Mouse (Mus musculus) common myeloid progenitor, adult 5-6 weeks (primary cell): ENCODE measurements around the gene Rab26. TPM values are rescaled to one million over a fixed set of nuclear protein-coding genes. Genes with fewer than 3 reads are reported as not detected.

Source experiments
- ATAC-seq: replicated peaks from 2 replicates; pipeline ENCODE4 v1.8.0; 2016; ENCODE audit warnings: low read depth, mild to moderate bottlenecking, moderate TSS enrichment, inconsistent platforms; ENCODE audit not compliant: poor library complexity, severe bottlenecking
- total RNA-seq: library from RNA; stranded (forward); fragments of 200-1000, 187-1606 nt; gene quantifications from 2 replicates; pipeline ENCODE4 v1.2.3, GENCODE M21; 2017

The Rab26 gene
- total RNA-seq, 1 experiment from 2014 or later: 0.05 TPM

DNA sequence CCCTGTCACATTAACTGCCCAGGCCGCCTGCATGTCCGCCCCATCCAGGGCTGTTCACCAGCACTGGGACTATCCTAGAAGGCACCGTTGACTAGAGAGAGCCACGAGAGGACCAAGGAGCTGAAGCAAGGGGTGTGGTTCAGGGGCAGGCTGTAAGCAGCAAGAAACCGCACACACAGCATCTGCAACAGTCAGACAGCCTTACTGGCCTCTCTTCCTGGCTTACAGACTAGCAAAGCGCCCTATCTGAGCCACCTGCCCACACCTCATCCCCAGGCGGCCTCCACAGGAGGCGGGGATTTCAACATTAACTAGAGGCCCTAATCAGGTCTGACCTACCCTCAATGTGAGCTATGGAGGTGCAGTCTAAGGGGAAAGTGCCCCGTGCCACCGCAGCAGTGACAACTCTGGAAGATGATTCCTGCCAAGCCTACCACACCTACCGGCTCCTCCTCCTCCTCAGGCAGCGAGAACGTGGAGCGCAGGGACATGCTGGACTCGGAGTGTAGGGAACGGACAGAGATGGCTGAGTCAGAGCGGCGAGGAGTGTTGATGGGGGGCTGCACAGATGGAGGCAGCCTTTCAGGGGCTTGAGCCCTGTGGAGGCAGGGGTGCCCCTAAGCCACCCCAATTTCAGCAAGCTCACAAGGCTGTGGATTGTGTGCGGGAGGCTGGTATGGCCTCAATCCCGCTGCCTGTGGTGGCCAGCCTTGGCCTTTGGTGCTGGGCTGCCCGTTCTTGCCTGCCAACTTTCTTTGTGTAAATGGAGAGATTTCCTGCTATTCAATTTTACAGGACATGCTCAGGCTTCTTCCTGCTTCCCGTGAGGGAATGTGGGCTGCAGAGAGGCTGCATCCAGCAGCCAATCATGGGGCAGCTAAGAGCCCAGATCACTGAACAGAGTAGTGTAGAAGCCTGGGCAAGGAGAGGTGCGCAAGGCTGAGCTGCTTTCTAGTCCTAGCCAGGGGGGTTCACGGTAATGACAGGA is 19.4 kb downstream of the Rab26 start:
- ATAC-seq: no peak

DNA sequence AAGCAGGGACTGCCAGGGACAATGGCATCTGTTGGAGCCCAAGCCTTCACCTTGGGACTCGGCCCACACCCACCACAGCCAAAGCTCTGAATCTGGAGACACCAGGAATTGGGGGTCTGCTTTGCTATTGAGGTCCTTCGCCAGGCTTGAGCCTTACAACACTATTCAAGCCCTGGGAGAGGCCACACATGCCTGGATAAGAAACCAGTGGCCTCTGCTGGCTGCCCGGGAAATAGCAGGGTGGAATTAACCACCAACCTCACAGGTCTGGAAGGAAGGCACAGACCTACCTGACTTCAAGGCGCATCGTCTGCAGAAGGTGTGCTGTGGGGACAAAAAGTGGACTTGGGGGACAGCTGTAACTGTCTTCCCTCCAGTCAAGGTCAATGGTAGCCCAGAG is 20.4 kb downstream of the Rab26 start:
- ATAC-seq: peak; percentile 74

DNA sequence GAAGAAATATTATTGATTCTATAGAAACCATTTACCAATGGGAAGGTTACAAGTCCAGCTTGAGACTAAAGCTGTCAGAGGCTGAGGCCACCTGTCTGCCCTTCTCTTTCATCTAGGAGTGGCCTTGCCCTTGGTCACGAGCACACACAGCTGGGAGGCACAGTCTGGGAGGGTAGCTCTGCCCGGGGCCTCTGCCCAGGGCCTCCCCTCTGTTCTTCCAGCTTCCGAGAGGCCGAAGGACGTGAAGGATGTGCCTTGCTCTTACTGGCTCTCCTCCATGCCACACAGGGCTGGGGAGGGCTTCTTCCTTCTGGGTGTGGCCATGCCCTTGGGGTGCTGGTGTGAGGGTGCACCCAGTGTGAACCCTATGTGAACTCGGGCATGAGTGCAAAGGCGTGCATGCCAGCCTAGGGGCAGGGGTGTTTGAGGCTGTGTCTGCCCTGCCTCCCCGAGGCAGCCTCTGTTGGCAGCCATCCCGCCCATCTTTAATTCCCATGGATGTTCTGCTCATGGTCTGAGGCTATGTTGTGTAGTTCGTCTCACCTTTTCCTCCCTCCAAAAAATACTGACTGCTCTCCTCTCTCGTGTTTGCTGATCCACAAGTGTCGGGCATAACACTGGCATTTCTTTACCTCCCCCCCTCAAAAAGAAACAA is 26.1 kb downstream of the Rab26 start:
- ATAC-seq: no peak

DNA sequence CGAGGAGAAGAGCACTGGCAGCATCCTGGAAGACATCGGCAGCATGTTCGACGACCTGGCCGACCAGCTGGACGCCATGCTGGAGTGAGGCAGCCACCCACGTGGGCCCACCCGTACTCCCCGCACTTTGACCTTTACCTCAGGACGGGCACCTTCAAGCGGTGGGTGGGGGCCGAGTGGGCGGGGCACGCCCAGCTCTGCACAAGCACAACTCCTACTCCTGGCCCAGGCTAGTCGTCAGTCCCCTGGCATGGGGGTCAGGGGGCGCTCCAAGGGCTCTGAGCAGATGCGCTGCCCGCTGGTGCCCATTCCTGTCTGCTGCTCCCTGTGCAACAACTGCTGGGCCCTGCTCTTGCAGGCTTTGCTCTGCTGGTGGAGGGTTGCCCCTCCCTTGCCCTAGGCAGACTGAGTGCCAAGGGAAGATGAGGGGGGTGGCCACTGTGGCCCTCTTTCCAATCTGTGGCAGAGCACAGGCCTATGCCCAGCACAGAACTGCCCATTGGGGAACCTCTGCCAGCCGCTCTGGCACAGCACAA is 26.8 kb downstream of the Rab26 start:
- no peak for ATAC-seq

DNA sequence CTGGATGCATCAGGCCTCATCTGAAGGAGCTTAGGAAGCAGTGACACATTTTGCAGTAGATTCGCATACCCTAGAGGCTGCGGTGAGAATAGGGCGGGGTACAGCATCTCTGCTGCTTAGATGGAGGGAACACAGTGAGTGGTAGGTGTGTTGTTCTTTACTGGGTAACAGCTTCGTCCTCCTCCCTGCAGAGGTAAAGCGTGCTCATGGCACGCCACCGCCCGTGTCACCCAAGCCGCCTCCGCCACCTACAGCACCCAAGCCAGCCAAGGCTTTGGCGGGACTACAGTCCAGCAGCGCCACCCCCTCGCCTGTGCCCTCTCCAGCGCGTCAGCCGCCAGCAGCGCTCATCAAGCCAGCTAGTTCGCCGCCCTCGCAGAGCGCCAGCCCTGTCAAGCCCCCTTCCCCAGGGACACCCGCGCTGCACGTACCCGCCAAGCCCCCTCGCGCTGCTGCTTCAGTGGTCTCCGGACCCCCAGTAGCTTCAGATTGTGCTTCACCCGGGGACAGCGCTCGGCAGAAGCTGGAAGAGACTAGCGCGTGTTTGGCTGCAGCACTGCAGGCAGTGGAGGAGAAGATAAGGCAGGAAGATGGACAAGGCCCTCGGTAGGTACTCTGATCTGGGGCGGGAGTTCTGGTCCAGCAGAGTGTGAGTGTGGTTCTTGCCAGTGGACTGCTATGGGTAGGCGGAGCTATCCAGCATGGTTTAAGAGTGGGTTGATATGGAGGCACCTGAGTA is 27.5 kb downstream of the Rab26 start:
- ATAC-seq: peak; percentile 7; the same call in 1 of the 2 replicates

DNA sequence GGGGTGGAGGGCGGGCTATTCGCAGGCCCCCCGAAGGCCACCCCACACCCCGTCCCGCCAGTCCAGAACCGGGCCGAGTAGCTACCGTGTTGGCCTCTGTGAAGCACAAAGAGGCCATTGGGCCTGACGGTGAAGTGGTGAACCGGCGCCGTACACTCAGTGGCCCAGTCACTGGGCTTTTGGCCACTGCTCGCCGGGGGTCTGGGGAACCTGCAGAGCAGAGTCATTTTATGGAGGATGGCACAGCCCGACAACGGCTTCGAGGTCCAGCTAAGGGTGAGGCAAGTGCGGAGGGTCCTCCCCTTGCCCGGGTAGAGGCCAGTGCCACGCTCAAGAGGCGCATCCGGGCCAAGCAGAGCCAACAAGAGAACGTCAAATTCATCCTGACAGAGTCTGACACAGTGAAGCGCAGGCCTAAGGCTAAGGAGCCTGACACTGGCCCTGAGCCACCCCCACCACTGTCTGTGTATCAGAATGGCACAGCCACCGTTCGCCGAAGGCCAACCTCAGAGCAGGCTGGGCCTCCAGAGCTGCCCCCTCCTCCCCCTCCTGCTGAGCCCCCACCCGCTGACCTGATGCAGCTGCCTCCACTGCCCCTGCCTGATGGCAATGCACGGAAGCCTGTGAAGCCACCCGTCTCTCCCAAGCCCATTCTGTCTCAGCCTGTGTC is 28.6 kb downstream of the Rab26 start:
- ATAC-seq: no peak

DNA sequence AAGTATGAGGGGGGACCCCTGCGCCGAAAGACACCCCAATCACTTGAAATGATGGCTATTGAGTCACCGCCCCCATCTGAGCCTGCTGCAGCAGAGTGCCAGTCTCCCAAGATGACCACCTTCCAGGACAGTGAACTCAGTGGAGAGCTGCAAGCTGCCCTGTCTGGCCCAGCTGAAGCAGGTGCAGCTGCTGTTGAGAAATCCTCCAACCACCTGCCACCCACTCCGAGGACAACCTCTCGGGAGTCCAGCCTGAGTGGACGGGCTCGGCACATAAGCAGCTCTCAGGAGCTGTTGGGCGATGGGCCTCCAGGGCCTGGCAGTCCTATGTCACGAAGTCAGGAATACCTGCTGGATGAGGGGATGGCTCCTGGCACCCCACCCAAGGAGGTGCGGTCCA is 29.9 kb downstream of the Rab26 start:
- ATAC-seq: no peak

DNA sequence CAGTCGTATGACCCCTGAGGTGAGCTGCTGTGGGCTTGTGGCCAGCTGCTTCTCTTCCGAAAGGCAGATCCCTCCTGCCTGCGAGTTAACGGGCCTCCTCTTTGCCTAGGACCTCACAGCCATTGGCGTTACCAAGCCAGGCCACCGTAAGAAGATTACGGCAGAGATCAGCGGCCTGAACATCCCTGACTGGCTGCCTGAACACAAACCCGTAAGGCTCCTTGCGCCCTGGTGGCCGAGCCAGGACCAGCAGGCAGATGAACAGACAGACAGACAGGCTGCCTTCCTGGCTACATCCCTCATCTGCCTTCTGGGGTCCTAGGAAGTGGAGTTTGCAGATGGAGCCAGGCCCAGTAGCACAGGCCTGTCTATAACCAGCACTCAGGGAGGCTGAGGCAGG is 31.8 kb downstream of the Rab26 start:
- 0 out of 2 replicates have a peak, but pooled peaks have one; percentile 43 for ATAC-seq

DNA sequence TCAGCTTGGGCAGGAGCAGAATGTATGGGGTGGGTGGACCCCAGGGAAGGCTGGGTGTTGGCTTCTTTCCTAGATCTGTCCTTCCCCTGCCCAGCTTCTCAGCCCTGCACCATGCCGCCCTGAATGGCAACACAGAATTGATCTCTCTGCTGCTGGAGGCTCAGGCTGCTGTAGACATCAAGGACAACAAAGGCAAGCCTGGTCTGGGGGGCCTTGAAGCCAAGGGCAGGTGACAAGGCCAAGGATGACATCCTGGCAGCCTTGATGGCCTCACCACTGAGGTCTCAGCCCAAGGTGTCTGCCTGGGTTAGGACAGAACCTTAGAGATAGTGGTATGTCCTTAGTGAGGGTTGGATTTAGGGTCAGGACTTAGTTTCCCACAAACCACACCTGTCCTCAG is 38.0 kb downstream of the Rab26 start:
- no peak for ATAC-seq

DNA sequence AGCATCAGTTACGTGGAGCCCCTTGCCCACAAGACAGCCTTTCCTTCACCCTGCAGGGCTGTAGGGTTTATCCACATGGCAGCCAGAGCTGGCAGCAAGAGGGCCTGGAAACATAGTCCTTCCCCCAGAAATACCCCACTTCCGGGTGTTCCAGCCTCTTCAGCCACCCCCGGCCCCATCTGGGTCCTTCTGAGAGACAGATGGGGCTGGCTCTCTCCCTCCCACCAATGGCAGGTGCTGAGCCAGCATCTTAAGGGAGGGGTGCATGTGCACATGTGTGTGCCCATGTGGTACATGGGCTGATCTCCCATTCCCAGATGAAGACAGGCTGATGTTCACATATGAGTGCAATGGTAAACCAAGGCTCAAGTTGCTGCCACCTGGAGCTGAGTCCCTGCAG is 38.6 kb downstream of the Rab26 start:
- no peak for ATAC-seq

DNA sequence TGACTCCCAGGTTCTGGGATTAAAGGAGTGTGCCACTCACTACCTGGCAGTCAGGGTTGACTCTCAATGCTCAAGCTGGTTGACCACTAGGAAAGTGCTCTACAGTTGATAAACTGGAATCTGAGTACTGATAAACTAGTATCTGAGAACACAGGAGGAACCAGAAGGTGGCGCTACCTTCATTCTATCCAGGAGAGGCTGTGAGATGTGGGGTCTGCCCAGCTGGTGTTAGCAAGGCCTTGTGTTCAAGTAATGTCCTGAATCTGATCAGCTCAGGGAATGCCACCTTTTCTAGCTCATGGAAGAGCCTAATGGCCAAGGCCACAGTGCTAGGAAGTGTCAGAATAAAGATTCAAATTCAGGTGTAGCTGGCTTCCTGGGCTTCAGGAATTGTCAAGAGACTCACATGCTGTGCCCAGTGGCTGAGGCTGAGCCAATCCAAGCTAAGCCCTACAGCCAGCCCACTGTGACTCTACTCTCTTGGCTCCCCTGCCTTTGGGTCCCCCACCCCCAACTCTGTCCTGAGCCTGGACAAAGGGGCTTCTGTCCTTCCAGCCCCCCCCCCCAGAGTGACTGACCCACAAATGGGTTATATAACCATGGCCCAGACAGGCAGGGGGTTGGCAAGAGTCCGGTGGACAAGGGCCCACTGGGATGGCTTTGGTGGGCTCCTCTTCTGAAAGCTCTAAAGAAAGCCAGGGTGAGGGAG is 39.2 kb downstream of the Rab26 start:
- peak; percentile 70 for ATAC-seq

DNA sequence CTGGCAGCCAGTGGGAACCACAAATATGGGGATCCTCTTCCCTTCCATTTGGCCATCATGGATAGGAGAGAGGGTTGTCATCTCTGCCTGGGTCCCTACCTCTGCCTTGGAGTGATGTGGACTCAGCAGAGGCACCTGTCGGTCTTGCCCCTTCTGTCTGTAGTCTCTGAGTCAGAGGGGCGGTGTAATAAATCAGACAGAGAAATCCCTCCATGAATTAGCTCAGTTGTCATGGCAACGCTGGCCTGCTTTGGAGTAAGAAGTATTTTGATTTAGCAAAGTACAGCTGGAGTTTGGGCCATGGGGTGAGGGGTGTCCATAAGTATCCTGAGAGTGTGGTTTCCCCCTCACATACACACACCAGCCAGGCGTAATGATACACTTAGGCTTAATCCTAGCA is 43.6 kb downstream of the Rab26 start:
- ATAC-seq: no peak

DNA sequence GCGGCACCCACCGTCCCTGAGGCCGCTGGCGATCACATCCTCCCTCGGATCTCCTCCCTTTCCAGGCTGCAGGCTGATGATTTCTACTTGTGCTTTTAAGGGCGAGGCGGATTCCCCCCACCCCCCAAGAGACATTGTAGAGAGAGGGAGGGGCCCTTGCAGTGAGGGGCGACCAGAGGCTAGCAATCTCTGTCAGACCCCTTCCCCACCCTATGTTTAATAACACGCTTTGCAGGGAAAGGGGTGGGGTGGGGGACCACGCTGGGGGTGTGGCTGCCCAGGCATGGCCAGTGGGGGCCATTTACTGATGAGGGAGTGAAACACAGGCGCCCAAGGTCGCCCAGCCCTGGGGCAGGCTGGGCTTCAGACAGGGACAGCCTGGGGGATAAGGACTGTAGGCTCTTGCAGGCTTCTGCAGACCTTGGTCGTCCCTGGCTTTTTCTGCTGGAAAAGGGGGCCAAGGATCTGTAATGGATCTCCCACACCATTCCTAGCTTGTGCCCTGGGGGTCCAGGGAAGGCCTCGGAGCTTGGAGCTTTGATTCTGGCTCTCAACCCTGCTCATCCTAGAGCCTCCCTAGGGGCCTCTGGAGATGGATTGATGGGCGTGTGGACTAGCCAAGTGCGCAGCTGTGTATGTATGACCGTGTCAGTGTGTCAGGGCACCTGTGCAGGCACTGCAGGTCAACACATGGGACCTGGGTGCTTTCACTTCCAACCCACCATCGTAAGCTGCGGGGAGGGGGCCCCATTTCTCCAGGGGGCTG is 44.6 kb downstream of the Rab26 start:
- ATAC-seq: no peak

DNA sequence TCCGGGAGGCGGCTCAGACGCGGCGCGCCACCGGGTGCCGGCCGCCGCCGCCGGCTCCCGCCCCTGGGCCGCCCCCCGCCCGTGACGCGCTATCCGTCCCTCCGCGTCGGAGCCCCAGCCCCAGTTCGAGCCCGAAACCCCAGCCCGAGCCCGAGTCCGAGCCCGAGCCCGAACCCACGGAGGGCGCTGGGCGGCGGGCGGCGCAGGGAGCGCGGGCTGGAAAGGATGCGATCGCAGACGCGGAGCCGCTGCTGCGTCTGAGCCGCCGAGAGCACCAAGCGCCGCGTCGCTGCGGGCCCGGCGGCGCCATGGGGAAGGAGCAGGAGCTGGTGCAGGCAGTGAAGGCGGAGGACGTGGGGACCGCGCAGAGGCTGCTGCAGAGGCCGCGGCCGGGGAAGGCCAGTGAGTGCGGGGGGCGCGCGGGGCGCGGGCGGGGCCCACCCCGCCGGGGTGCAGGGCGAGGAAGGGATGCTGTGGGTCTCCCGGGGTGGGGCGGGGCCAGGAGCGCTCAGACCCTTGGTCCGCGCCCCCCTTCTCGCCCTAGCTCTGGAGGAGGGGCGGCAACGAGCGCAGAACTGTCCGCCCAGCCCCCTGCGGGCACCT is 45.2 kb downstream of the Rab26 start:
- ATAC-seq: peak; percentile 36; the same call in 1 of the 2 replicates

DNA sequence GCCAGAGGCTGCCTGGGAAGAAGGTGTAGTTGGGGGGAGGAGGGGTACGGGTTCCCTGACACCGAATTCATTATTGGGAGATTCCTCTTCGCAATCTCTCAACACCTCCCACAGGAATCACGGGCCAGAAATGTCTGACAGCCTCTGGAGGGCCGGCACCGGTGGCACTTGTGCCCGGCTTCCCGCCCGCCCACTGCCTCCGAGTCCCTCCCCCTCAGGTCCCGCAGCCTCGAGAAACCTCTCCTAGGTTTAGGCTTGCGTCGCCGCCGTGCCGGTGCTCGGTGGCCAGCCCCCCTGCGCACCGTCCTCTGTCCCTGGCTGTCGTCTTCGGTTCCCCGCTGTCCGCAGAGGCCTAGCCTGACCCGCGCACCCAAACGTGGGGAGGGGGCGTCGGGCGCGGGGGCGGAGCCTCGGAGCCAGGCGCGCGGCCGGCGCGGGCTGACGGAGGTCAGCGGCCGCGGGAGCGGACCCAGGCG is 45.8 kb downstream of the Rab26 start, which contains the start of gene Caskin1:
TSS of gene Caskin1 (plus strand) at position 416 of the 476 bp plus-strand sequence.
- peak; percentile 31; the same call in 1 of the 2 replicates for ATAC-seq

DNA sequence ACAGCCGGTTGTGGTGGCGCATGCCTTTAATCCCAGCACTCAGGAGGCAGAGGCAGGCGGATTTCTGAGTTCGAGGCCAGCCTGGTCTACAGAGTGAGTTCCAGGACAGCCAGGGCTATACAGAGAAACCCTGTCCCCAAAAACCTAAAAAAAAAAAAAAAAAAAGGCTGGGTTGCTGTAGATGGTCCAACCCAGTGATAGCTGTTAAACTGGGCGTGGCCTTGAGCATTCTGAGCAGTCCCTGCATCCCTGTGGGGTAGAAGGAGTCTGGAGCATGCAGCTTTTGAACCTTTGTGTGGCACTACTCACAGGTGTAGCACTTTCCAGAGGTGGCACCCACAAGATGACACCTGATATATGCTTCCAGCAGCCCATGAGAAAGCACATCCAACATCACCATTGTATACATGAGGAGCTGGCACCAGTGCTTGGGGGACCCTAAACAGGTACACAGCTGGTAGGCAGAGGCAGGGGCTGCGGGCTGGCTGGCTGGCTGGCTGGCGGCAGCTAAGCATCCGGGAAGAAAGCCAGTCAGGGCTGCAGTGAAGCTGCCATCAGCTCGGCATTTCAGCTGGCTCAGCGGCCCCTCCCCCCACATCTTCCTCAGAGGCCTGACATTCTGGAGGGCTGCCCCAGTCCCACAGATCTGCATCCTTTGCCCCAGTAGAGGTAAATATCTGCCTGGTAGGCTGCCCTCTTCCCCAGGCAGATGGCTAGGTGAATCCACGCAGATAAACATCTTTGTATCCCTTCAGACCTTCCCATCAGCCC is 48.7 kb downstream of the Rab26 start:
- ATAC-seq: no peak

DNA sequence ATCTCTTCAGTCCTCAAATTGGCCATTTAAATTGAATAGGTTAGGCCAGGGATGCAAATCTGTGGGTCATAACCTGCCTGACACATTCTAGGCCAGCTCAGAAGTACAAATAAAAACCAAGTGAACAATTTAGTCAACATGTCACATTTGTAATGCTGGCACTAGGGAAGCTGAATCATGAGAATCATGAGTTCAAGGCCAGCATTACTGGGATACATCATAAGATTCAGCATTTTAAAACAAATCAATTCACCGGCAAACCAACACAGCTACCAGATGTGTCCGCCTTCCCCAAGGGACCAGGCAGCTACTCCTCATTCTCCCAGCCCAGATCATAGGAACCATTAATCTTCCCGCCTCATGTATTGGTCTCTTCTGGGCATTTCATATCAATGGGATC is 50.5 kb downstream of the Rab26 start:
- ATAC-seq: no peak
